32 mouse cellular contexts compared by ENCODE assay signal in the genomic region with DNA sequence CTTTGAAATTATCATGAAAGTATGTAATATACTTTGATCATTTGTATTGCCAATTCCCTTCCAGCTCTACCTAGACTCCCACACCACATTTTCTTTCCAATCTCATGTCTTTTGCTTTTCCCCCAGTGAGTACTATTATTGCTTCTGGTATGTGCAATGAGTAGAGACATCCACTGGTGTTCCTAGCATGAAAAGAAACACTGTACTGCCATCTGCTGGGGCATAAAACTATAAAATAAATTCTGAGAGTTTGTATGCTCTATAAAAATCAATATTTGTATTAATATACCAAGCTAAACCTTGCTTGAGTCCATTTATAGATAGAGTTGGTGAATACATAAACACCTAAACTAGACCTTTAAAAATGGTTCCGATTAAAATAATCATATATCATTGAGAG. TPM values are rescaled to one million over a fixed set of nuclear protein-coding genes. Genes with fewer than 3 reads are reported as not detected.
DNase-seq lines count a peak whose midpoint lies in the region; ATAC-seq and TF ChIP-seq lines count a peak whose summit lies in the region.
"Had no signal": no experiment of that assay in that cellular context is flagged by ENCODE, and none has a peak within 500 bp of the region (broad histone marks: within the 10 kb centered on the region; RNA-seq: fewer than 3 reads in every experiment).

No protein-coding gene starts in this region.

- H3K4me1 ChIP-seq in intestine, postnatal 0 days (replicated peaks; ENCODE audit: control insufficient read depth, insufficient read depth, low read length) = no peaks in the 10 kb centered on the region
- no peaks in the 10 kb centered on the region for H3K4me1 ChIP-seq in intestine, embryonic 16.5 days (ENCODE audit: control insufficient read depth, insufficient read depth, low read length)
- no peaks in the 10 kb centered on the region for H3K4me1 ChIP-seq in lung, embryonic 14.5 days (ENCODE audit: insufficient read depth)
- no peaks in the 10 kb centered on the region for H3K4me1 ChIP-seq in MEL (ENCODE audit: control insufficient read depth in 1 of 2, insufficient read depth in 2 of 2, low read length in 2 of 2)
- H3K4me1 ChIP-seq: heart, embryonic 15.5 days; hindbrain, embryonic 15.5 days; intestine, embryonic 15.5 days; kidney, embryonic 15.5 days; limb, embryonic 10.5 days; liver, embryonic 12.5 days had no signal

- TF ChIP-seq CTCF in intestine, postnatal 0 days (IDR thresholded peaks at IDR 0.05; ENCODE audit: low read depth) = peak; percentile 56
- TF ChIP-seq CTCF in lung, embryonic 14.5 days (IDR thresholded peaks at IDR 0.05; ENCODE audit: low read depth) = no peak
- peak in 1 of 3 experiments; percentile 32; a peak in 2 of 6 replicates for TF ChIP-seq CTCF in MEL (IDR thresholded peaks at IDR 0.05 in 2 of 3, conservative IDR thresholded peaks at IDR 0.05 in 1 of 3; ENCODE audit: control insufficient read depth in 1 of 3, insufficient read depth in 1 of 3, low read depth in 2 of 3, low read length in 3 of 3, poor library complexity in 1 of 3, severe bottlenecking in 1 of 3)

- peak; percentile 25; the same call in 1 of the 2 replicates for ATAC-seq in intestine, postnatal 0 days
- ATAC-seq in intestine, embryonic 16.5 days = no peak
- ATAC-seq in lung, embryonic 14.5 days (ENCODE audit: insufficient read depth) = no peak
- ATAC-seq: CD4-positive, CD25-positive, alpha-beta regulatory T cell, adult 4 months; intestine, embryonic 15.5 days; liver, embryonic 12.5 days; Patski had no signal

- H3K27ac ChIP-seq in intestine, postnatal 0 days (ENCODE audit: low read depth, low read length) = no peak overlapping the region
- no peak overlapping the region for H3K27ac ChIP-seq in intestine, embryonic 16.5 days (ENCODE audit: low read length)
- H3K27ac ChIP-seq in lung, embryonic 14.5 days (ENCODE audit: low read depth) = no peak overlapping the region
- H3K27ac ChIP-seq in MEL (ENCODE audit: control insufficient read depth, low read depth, low read length) = no peak overlapping the region
- H3K27ac ChIP-seq: heart, embryonic 15.5 days; hindbrain, embryonic 15.5 days; intestine, embryonic 15.5 days; kidney, embryonic 15.5 days; limb, embryonic 10.5 days; liver, embryonic 12.5 days; macrophage had no signal

- H3K9me3 ChIP-seq in intestine, postnatal 0 days (ENCODE audit: control insufficient read depth) = no peaks in the 10 kb centered on the region
- no peaks in the 10 kb centered on the region for H3K9me3 ChIP-seq in intestine, embryonic 16.5 days (ENCODE audit: control insufficient read depth, low read length)
- H3K9me3 ChIP-seq in lung, embryonic 14.5 days (ENCODE audit: low read depth, low read length) = no peaks in the 10 kb centered on the region
- H3K9me3 ChIP-seq in MEL (replicated peaks; ENCODE audit: insufficient read depth, low read length) = no peaks in the 10 kb centered on the region
- H3K9me3 ChIP-seq: heart, embryonic 15.5 days; hindbrain, embryonic 15.5 days; intestine, embryonic 15.5 days; kidney, embryonic 15.5 days; limb, embryonic 10.5 days; liver, embryonic 12.5 days had no signal

- no peak overlapping the region for H3K4me3 ChIP-seq in intestine, postnatal 0 days (ENCODE audit: low read depth, low read length)
- H3K4me3 ChIP-seq in intestine, embryonic 16.5 days (ENCODE audit: low read length) = no peak overlapping the region
- H3K4me3 ChIP-seq in lung, embryonic 14.5 days (ENCODE audit: low read depth, low read length) = no peak overlapping the region
- H3K4me3 ChIP-seq in MEL (ENCODE audit: control insufficient read depth in 1 of 2, insufficient read depth in 1 of 2, low read depth in 2 of 2, low read length in 2 of 2) = no peak overlapping the region
- H3K4me3 ChIP-seq: heart, embryonic 15.5 days; hindbrain, embryonic 15.5 days; intestine, embryonic 15.5 days; kidney, embryonic 15.5 days; limb, embryonic 10.5 days; liver, embryonic 12.5 days had no signal

- TF ChIP-seq POLR2A in MEL (IDR thresholded peaks at IDR 0.05; ENCODE audit: control insufficient read depth in 1 of 2, insufficient read depth in 1 of 2, low read depth in 1 of 2, low read length in 2 of 2, poor library complexity in 1 of 2) = no peak

- H3K27me3 ChIP-seq in intestine, postnatal 0 days (replicated peaks; ENCODE audit: control insufficient read depth, insufficient read depth, low read length) = no peaks in the 10 kb centered on the region
- no peaks in the 10 kb centered on the region for H3K27me3 ChIP-seq in intestine, embryonic 16.5 days (replicated peaks; ENCODE audit: control insufficient read depth, insufficient read depth, low read length)
- no peaks in the 10 kb centered on the region for H3K27me3 ChIP-seq in lung, embryonic 14.5 days (ENCODE audit: insufficient read depth, low read length)
- no peaks in the 10 kb centered on the region; a peak in 1 of 4 replicates for H3K27me3 ChIP-seq in MEL (ENCODE audit: control insufficient read depth in 1 of 2, insufficient read depth in 2 of 2, low read length in 2 of 2)
- H3K27me3 ChIP-seq: heart, embryonic 15.5 days; hindbrain, embryonic 15.5 days; intestine, embryonic 15.5 days; kidney, embryonic 15.5 days; liver, embryonic 12.5 days; Patski had no signal

- no peak for TF ChIP-seq EP300 in MEL (IDR thresholded peaks at IDR 0.05; ENCODE audit: low read depth in 1 of 2, low read length in 2 of 2)

- no peaks in the 10 kb centered on the region for H3K36me3 ChIP-seq in intestine, postnatal 0 days (ENCODE audit: control insufficient read depth, insufficient read depth)
- no peaks in the 10 kb centered on the region for H3K36me3 ChIP-seq in intestine, embryonic 16.5 days (ENCODE audit: control insufficient read depth, insufficient read depth, low read length)
- H3K36me3 ChIP-seq in lung, embryonic 14.5 days (ENCODE audit: insufficient read depth) = no peaks in the 10 kb centered on the region
- no peaks in the 10 kb centered on the region for H3K36me3 ChIP-seq in MEL (ENCODE audit: control insufficient read depth in 1 of 2, insufficient read depth in 2 of 2, low read length in 2 of 2)
- H3K36me3 ChIP-seq: heart, embryonic 15.5 days; hindbrain, embryonic 15.5 days; intestine, embryonic 15.5 days; kidney, embryonic 15.5 days; limb, embryonic 10.5 days; liver, embryonic 12.5 days had no signal

- no peak overlapping the region for H3K9ac ChIP-seq in intestine, postnatal 0 days (ENCODE audit: low read depth, low read length)
- no peak overlapping the region for H3K9ac ChIP-seq in intestine, embryonic 16.5 days (ENCODE audit: low read depth, low read length)
- H3K9ac ChIP-seq in lung, embryonic 14.5 days = no peak overlapping the region
- H3K9ac ChIP-seq in MEL (ENCODE audit: control insufficient read depth, low read depth, low read length, poor library complexity, severe bottlenecking) = no peak overlapping the region
- H3K9ac ChIP-seq: heart, embryonic 15.5 days; hindbrain, embryonic 15.5 days; intestine, embryonic 15.5 days; kidney, embryonic 15.5 days; liver, embryonic 12.5 days had no signal

- peak; percentile 1 for DNase-seq in lung, embryonic 14.5 days
- no peak for DNase-seq in lung, postnatal 36 days
- DNase-seq in 416B (ENCODE audit: low read depth) (peak; percentile 19), MEL (ENCODE audit: low read depth, low spot score) (no peak)
- DNase-seq in gastrocnemius, adult 18-20 months (ENCODE audit: low spot score) = no peak
- no peak for DNase-seq in frontal cortex, postnatal 36 days (ENCODE audit: low spot score in 2 of 2)
- DNase-seq: cerebellum, adult 2 months; heart, postnatal 4 days; kidney, postnatal 4 days; lung, adult 2 months; right cerebral cortex, postnatal 25 days; spleen, adult 18-20 months; thymus, postnatal 14 days had no signal

- peak; percentile 33 for TF ChIP-seq RAD21 in MEL (IDR thresholded peaks at IDR 0.05; ENCODE audit: low read depth, low read length)

- WGBS in intestine, postnatal 0 days = 78% methylated on average over 1 of the region's 1 CpGs
- 89% methylated on average over 1 of the region's 1 CpGs for WGBS in intestine, embryonic 16.5 days
- WGBS in lung, embryonic 14.5 days = 88% methylated on average over 1 of the region's 1 CpGs

- H3K4me2 ChIP-seq in intestine, postnatal 0 days (replicated peaks; ENCODE audit: low read depth) = no peak overlapping the region
- no peak overlapping the region for H3K4me2 ChIP-seq in intestine, embryonic 16.5 days (ENCODE audit: low read depth, low read length)
- H3K4me2 ChIP-seq in lung, embryonic 14.5 days = no peak overlapping the region
- H3K4me2 ChIP-seq: heart, embryonic 15.5 days; hindbrain, embryonic 15.5 days; intestine, embryonic 15.5 days; kidney, embryonic 15.5 days; liver, embryonic 12.5 days had no signal

- no peaks in the 10 kb centered on the region for H3K79me2 ChIP-seq in MEL (ENCODE audit: control insufficient read depth, insufficient read depth, low read length, poor library complexity)

TF ChIP-seq in MEL, 35 proteins besides CTCF, POLR2A, EP300 and RAD21:
- TF ChIP-seq UBTF (IDR thresholded peaks at IDR 0.05; ENCODE audit: borderline replicate concordance, insufficient read depth, low read depth, low read length) (no peak), HCFC1 (IDR thresholded peaks at IDR 0.05; ENCODE audit: low read depth, low read length) (no peak), NELFE (IDR thresholded peaks at IDR 0.05; ENCODE audit: low read depth, low read length) (no peak), SMC3 (IDR thresholded peaks at IDR 0.05; ENCODE audit: low read depth, low read length) (peak; percentile 36; the same call in 1 of the 2 replicates), ZNF384 (IDR thresholded peaks at IDR 0.05; ENCODE audit: low read depth, low read length) (no peak), ZC3H11A (IDR thresholded peaks at IDR 0.05; ENCODE audit: low read depth, low read length) (no peak)
TF ChIP-seq in MEL: peak in this region for 1.

RNA-seq across cellular contexts. Expression of a gene that starts 27.0 kb away (rescaled TPM):
- 4.7 and 5.5 TPM in 2 replicates for polyA plus RNA-seq in intestine, postnatal 0 days (2015; fragmentation: Nextera tagmentation; extraction: Ambion mirVana)
- not detected in 2 replicates for polyA plus RNA-seq in intestine, embryonic 16.5 days (2015; fragmentation: Nextera tagmentation; extraction: Ambion mirVana)
- not detected in 2 replicates for polyA plus RNA-seq in lung, embryonic 14.5 days (2014; fragmentation: Nextera tagmentation; extraction: Ambion mirVana)
- not detected in 2 replicates for total RNA-seq in MEL (2012; rRNA removed)
- polyA plus RNA-seq in MEL (2012; ENCODE audit: insufficient read depth in 1 of 2, insufficient read length in 2 of 2, low read depth in 1 of 2, low replicate concordance in 2 of 2, missing spikeins in 1 of 2) = not detected
- not detected for total RNA-seq in gastrocnemius, adult 18-20 months (2021)
- total RNA-seq: adrenal gland, adult 18-20 months; adrenal gland, postnatal 4 days; gastrocnemius, adult 8-10 months; heart, postnatal 4 days; layer of hippocampus, postnatal 10 days; left cerebral cortex, adult 8-10 months; monocyte, adult 5-6 weeks; neutrophil, adult 5-6 weeks had no signal
- polyA plus RNA-seq: CD4-positive, CD25-positive, alpha-beta regulatory T cell, adult 4 months; cerebellum, adult 2 months; gonadal fat pad, adult 2 months; heart, embryonic 15.5 days; hindbrain, embryonic 15.5 days; intestine, embryonic 15.5 days; kidney, embryonic 15.5 days; limb, embryonic 10.5 days; liver, embryonic 12.5 days; lung, adult 2 months; macrophage; Patski had no signal

Comparison
In these comparisons a context has a peak if more than half of its experiments do, and no peak if none do; other contexts are left out.
1. DNase-seq: peak in lung, embryonic 14.5 days (single experiment) and 416B (single experiment); none in lung, postnatal 36 days (single experiment), MEL (single experiment), gastrocnemius, adult 18-20 months (single experiment) and frontal cortex, postnatal 36 days (0 of 2).